Mouse (Mus musculus) right cerebral cortex, adult 18-20 months (tissue): ENCODE measurements around the gene Sdk1.

Experiments used
- DNase-seq: peaks from one replicate; pipeline ENCODE4 v3.0.0; 2022; ENCODE audit warnings: mixed read lengths

Sdk1 gene

DNA sequence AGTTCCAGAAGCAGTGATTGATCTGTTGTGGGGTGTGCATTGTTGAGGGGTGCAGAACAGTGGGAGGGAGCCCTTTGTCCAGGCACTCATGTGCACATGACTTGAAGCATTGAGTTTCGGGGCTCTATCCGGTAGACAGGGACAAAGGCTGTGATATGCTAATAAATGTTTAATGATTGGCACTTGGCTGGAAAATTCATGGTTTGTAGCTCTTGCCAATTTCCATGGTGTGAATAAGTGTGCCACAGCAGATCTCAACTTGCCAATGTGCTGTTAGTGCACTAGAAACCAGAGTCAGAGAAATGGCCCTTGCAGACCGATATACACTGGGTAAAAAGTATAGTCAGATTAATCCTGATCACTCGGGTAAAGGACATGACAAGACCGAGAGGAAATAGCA lies 404.4 kb downstream of the Sdk1 start:
- DNase-seq, result no peak

DNA sequence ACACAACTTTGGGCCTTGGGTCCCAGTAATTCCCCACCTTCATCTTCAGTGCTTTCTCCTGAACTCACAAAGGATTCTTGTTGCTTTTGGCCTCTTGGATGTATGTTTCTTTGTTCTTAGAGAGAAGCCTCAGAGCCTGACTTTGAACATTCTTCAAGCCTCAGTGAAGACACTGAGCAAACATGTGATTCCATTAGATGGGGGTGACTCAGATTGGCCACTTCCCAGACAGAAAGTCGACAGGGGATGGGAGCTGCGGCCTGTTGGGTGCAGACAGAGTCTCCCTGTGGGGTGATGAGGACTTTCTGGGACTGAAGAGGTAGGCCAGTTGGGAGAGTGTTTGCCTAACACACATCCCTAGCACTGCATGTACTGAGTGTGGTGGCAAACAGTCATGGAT lies 405.3 kb downstream of the Sdk1 start:
- DNase-seq, result no peak

DNA sequence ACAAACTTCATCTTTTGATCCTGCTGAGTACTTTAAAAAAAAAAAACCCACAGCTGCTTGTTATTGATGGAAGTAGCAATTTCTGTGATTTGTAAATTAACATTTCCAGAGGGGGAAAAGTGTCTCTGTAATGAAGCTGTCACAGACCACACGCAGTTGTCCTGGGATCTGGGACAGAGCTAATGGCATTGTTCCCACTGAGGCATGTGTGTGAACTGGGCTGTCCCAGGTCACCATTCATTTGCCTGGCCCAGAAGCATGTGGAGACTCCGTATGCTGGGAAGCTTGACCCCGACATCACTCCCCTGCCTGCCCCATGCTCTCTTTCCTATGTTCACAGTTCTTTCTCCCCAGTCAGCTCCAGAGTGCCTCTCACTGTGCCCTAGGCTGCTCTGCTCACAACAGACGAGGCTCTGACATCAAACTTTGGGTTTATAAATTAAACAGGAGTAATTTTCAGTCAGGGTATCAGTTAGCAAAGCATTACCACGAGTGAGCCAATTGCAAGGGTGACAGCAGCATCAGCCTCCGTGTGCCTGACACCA lies 408.6 kb downstream of the Sdk1 start:
- DNase-seq, result no peak

DNA sequence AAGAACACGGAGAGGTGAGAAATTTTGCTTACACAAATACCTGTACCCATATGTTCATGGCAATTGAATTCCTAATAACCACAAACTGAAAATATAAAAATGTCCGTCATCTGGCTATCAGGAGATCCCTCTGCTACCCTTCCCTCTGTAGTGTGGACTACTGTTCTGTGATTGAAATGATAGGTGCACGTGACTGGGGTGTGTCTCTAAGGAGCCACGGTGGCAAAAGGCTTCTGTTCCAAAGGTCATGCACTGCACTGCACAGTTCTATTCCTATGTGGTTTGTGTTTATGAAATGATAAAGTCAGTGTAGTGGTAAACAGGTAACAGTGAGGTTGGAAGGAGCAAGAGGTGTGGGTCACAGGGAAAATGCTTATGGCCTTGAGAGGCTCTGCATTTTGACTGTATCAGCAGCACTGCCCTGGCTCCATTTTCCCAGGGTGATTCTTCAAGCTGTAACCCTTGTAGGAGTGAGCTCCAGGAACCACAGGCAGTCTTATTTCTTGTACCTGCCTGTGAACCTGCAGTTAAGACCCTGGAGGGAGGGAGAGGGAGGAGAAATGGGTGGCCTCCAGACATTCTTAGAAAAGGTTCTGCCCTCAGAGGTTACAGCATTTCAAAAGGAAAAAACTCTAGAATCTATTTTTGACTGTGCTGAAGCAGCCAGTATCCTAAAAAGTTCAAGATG lies 410.5 kb downstream of the Sdk1 start:
- no peak for DNase-seq

DNA sequence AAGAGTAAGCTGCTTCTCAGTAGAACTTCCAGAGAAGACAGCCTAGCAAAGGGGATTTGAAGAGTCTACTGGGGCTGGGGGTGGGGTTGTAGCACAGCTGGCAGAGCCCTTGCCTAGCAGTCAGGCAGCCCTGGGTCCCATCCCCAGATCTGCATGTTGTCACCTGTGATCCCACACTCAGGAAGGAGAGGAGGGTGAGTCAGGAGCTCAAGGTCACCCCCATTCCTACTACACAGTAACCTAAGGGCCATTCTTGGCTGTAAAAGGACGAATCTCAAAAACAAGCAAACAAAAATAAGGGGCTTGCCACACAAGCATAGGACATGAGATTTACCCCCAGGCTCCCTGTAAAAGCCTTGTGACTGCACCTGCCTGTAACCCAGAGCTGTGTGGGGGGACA lies 435.1 kb downstream of the Sdk1 start:
- no peak for DNase-seq

DNA sequence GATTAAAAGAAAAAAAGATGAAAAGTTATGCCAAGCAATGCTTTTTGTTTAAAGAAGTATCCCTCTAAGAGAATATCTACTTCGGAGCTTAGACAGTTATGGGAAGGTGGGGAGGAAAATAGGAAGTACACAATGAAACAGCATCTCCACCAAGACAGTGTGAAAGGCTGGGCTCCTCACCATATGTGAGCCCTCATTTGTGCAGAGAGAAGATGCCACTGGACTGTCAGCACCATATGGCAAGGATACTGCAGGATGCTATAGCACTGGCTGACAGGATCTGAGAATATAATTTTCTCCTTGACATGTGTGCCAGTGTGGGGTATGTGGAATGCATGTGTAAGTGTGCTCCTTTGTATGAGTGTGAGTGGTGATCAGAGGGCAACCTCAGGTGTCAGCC lies 435.7 kb downstream of the Sdk1 start:
- DNase-seq, result peak; percentile 31

DNA sequence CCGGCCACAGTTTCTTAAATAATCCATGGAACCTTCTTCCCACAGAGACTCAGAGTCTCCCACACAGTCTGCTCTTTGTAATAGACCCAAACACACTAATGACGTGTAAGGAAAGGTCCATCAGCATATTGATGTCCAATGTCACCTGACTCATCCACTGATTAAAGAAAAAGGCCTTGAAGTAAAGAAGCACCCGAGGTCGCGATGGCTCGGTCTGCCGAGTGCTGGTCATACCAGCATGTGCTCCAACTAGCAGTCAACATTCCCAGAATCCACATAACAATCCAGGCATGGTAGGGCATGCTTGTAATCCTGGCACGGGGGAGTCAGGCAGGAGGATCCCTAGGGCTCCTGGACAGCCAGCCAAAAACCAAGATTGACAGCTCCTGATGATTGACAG lies 436.6 kb downstream of the Sdk1 start:
- DNase-seq, result no peak

DNA sequence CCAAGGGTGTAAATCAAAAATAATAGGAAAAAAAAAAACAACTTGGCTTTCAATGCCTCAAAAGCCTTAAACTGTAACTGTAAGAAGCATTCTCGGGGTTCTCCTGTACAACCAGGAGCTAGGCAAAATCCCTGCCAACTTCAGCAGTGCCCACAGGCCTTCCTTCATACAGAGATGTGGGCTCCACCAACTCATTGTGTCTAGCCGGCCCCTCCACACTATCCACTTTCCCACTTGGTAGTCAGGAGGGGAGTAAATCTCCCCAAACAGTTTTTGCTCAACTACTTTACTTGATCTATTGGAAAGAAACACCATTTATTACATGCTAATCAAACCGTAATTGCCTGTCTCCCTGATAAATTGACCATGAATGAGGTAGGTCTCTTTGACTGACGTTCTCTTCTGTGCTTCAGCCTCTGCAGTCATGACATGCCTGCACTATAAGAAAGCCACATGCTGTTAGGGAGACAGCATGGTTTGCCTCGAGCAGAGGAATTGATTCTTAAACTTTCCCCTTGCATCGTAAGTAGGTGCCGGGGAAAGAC lies 445.7 kb downstream of the Sdk1 start:
- no peak for DNase-seq

DNA sequence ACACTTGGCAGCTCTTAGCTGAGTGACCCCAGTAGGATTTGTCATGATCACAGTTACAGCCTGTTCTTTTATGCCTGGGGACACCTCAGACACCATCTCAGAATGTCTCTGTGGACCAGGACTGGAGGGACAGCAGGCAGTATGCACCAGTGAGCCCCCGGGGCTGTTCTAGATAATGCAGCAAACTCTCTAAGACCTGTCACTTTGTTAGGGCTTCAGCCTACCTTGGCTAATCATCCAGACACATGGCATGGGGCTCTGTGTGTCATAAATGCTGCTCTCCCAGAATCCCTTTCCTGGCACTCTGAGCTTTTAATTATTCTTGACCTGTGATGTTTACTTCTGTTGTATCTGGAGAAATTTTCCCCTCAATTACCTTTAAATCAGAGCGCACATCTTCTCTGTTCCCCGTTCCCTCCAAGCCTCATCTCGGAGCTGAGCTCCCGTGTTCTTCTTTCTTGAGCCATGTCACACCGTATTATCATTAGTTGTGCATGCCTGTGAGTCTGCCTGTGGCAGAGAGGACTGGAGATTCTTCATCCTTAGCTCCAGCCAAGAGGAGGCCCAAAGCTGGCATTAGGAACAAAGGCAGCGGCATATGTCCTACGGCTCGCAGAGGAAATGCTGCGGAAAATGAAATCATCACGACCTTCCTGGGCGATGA lies 448.3 kb downstream of the Sdk1 start:
- DNase-seq, result no peak

DNA sequence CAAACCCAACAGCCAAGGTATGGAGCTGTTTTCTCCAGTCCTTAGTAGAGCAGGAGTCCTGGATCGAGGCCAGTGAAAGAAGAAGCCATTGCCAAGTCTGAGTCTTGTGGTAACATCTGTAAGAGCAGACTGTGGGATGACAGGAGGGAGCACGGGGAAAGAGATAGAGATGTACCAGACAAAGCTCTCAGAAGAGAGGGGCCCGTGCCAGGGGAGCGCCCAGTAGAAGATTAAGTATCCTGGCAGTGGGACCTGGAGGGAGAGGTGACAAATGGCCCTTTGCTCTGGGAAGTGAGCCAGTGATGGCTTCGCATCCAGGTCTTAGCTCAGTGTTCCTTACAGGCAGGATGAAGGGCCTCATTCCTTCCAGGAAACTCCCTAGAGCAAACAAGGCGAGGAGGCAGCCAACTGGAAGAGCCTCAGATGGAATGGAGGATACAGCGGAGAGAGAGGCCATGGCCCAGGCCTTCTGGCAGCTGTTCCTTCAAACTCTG lies 450.2 kb downstream of the Sdk1 start:
- DNase-seq, result no peak

DNA sequence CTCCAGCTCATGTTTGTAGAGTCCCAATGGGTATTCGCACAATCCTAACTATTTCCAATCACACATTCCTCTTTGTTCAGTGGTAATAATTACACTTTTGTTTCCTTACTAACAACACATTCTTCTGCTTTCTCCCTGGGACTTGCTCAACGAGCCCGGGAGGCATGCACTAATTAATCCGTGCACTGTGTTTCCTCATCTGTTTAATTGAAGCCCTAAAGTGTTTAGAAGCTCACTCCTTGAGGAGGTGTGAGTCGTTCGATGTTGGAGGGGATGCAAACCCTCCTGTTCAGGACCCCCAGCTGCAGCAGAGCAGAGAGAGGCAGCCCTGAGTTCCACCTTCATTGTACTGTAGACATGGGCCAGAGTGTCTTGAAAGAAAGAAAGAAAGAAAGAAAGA lies 452.4 kb downstream of the Sdk1 start:
- DNase-seq, result no peak

DNA sequence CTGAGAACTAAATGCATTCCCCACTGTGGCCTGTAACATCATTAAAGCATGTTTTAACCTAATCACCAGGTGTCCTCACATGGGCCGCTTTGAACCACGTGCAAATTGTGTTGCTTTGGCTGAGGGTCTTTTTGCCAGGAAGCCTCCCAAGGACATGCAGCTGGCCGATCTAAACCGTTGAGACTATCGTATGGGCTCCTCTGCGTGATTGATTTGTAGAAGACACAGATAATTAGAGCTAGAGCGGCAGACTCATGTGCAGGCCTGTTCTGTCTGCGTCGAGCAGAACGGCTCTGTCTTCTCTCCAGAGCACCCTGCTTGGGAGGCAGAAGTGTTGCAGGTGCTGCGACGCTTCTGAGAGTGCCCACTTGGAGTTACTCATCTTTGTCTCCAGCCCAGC lies 453.6 kb downstream of the Sdk1 start:
- no peak for DNase-seq

DNA sequence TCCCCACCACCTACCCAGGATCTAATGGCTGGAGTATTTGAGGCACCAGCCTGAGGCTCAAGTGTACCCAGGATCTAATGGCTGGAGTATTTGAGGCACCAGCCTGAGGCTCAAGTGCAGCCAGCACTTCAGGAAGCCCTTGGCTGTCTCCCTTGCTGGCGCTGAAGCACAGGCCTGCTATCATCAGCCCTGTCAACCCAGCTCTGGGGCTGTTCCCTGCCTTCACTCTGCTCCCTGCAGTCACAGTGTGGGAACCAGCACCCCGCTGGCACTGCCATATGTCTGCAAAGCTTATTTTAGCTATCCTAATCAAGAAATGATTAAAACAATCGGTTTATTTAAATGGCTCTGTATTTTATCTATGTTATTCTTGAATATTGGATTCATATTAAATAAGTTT lies 457.1 kb downstream of the Sdk1 start:
- no peak for DNase-seq

DNA sequence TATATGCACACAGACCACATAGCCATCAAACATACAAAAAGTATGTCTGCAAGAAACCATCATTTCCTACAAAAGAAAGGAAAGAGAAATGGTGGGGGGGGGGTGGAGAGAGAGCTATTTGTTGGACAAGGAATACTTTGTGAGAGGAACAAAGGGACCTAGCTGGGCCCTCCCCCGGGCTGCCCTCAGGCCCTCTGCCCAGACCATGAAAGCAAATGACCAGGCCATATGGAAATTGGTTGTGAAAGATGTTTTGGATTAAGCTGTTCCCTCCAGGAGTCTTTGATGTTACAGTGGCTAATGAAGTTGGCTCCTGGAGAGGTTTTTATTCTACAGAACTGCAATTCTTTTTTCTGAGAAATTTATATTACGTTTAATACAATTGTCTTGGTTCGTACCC lies 479.5 kb downstream of the Sdk1 start:
- no peak for DNase-seq

DNA sequence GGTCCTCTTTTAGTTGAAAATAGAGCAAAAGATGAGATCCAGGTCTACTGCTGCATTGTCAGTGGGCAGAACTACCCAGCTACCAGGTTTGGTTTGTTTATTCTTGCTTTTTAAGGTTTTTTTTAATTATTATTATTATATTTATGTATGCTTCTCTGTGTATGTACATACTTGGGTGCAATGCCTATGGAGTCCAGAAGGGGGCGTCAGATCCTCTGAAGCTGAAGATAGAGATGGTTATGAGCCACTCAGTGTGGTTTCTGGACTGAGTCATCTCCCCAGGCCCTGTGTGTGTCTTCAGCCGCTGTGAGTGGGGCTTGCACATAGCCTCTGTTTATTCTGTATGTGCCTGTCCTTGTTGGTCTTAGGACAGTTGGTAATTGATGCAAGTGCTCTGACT lies 486.7 kb downstream of the Sdk1 start:
- no peak for DNase-seq

DNA sequence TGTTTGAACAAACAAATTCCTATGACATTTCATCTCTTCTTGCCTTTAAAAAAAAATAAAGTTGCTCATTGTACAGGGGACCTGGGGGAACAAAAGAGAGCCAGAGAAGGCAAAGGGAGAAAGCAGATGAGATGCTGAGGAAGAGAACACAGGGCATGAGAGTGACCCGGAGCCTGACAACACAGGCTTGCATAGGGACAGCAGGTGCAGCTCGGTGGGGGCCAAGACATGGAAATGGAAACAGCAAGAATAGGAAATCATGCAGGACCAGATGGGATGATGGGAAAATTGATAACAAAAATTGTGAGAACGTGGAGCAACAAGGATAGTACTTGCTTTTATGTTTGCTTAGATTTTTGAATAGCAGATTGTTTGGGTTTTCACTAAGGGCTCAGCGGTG lies 488.7 kb downstream of the Sdk1 start:
- DNase-seq, result no peak

DNA sequence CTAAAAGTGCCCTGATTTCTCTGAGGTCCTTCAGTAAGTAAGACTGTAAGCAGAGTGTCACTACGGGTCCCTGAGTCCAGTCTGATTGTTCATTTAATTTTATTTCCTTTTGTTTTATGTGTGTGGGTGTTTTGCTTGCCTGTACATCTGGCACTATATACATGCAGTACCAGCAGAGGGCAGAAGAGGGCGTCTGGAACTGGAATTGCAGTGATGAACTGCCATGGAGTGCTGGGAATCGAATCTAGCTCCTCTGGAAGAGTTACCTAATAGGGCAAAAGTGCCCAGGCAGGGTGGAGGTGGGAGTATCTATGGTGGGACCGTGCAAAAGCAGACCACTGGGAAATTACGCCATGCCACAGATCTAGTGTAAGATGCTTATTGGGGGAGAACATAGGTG lies 497.4 kb downstream of the Sdk1 start:
- DNase-seq, result no peak

DNA sequence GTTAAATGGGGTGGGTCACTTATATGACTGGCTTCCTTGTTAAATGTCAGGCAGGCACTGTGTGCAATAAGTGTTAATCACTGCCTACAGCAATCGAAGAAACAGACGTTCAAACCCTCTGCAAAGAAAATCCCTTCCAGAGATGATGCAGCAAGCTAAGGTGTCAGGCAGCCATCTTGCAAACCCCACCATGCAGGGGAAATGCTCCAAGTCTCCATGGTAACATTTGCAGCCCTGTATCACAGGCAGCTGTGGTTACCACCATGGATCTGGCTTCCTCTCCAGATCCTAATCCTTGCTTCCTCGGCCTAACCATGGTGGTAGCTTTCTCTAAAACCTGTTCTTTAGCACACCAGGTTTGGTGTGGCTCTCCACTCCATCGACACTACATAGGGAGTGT lies 507.5 kb downstream of the Sdk1 start:
- DNase-seq, result no peak

DNA sequence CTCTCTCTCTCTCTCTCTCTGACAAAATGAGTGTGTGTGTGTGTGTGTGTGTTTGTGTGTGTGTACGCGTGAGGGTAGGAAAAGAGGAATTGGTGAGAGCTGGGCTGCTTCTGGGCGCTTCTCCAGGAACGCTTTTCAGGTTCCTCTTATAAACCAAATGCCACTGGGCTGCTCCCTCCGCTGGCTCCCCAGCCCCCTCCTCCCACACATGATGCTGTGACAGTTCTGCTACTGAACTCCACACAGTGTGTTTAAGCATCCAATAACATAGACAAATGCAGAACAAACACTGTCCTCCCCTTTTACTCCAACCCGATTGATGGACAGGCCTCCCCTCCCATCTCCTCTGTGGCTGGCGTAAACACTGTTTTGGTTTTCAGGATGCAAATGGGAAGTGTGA lies 513.0 kb downstream of the Sdk1 start:
- DNase-seq, result peak; percentile 57

DNA sequence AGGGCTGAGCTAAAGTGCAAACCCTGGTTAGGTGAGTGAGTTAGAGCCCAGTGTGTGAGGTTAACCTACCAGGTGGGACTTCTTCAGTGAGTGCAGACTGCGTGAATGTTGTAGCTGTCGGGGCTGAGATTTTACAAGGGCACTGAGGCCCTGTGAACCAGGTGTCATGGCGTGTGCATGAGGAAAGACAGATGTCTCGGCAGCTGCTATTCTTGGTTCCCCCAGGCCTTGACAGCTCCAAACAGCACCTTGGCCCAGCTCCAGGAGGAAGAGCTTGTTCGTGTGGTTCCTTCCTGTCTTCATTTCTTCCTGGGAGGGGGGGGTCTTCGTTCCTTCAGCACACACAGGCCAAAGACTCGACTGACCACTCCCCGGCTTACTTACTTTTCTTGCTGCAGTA lies 517.6 kb downstream of the Sdk1 start:
- DNase-seq, result no peak

DNA sequence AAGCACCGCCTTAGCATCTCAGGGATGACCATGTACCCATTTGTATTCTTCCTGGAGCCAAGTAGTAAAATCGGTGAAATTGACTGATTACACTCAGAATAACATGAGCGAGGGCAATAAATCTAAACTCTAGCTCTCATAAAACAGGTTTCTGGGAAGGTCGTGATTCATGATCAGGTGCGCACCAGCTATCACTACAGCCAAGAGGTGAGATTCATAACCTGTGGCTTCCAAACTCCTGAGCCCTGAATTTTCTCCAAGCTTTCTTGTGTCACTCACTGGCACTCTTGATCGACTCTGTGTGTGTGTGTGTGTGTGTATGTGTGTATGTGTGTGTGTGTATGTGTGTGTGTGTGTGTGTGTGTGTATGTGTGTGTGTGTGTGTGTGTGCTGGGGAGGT lies 522.8 kb downstream of the Sdk1 start:
- no peak for DNase-seq

DNA sequence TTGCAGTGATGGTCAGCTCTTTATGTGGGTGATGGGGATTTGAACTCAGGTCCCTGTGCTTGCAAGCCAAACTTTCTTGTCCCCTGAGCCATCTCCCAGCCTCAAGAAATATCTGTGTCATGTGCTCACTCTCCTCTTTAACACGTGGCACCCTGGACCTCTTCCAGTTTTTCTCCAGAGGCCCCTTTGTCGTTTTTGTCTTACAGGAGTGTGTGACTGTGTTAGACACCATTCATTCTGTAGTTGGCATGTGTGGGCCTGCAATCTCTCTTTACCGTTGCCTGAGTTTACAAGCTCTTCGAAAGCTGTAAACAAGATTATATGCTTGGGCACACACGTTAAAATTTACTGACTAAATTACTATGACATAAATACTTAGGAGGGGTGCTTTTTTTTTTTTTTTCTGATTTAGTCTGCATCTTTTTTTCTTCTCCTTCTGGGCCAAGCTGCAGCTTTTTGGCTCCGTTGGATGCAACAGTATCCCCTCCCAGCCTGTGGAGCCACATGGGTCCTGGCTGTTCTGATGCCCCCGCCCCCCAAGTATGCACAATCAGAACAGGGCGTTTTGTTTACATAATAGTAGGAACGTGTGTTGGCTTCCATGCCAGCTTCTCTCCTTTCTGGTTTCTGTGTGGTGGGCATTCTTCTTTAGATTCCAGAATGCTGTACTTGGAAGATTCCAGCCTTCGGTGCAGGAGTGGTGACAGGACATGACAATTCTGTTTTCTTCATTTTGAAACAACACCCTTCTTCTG lies 527.6 kb downstream of the Sdk1 start:
- DNase-seq, result no peak

DNA sequence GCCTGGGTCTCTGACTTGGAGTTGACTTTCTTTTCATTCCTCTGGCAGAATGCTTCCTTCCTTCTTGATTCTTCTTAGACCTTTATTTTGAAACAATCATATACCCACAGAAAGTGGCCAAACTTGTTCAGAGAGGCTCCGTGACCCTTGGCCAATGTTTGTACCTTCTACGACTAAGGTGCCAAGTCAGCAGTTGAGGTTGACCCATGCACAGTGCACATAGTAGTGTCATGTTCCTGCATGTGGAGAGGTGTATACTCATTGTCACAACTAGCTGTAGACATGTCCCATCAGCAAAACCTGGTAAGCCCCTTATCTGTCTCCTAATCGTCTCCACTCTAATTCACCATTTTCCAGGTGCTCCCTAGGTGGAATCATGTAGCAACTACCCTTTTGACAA lies 530.2 kb downstream of the Sdk1 start:
- DNase-seq, result no peak

DNA sequence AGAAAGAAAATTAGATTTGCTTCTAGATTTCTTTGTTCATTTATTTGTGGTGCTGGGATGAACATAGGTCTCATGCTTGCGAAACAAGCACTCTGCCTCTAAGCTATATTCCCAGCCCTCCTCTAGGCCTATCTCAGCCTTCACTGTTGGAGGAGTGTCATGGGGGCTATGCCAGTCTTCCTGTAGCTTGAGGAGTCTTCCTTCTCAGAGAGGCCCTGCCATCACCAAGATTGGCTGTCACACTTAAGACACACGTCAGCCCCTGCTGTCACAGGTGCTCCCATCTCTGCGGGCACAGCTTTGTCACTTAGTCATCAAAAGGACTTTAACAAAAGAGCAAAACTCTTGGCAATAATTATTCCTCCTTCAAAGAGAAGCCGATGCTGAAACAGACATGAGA lies 536.9 kb downstream of the Sdk1 start:
- no peak for DNase-seq
